In genomic region chr8:26445991-26446390, GRCm38 (mm10) we compare ENCODE assay signal across 27 mouse cellular contexts.
"Had no signal": no experiment of that assay in that cellular context is flagged by ENCODE, and none has a peak within 500 bp of the region (broad histone marks: within the 10 kb centered on the region; RNA-seq: fewer than 3 reads in every experiment).

No protein-coding gene starts in this region.

- H3K9me3 ChIP-seq: embryonic facial prominence, embryonic 10.5 days; embryonic facial prominence, embryonic 12.5 days; embryonic facial prominence, embryonic 13.5 days; embryonic facial prominence, embryonic 15.5 days; forebrain, embryonic 10.5 days; forebrain, embryonic 12.5 days; forebrain, embryonic 13.5 days had no signal

- ATAC-seq: forebrain, embryonic 13.5 days; forebrain, embryonic 14.5 days; forebrain, embryonic 16.5 days; forebrain, postnatal 0 days had no signal

- H3K27ac ChIP-seq: embryonic facial prominence, embryonic 10.5 days; embryonic facial prominence, embryonic 12.5 days; embryonic facial prominence, embryonic 13.5 days; embryonic facial prominence, embryonic 15.5 days; forebrain, embryonic 10.5 days; forebrain, embryonic 12.5 days; forebrain, embryonic 13.5 days; gastrocnemius, adult 2 months; heart, adult 2 months had no signal

- H3K4me2 ChIP-seq: embryonic facial prominence, embryonic 12.5 days; embryonic facial prominence, embryonic 13.5 days; embryonic facial prominence, embryonic 15.5 days; forebrain, embryonic 12.5 days; forebrain, embryonic 13.5 days had no signal

- H3K36me3 ChIP-seq: embryonic facial prominence, embryonic 10.5 days; embryonic facial prominence, embryonic 12.5 days; embryonic facial prominence, embryonic 13.5 days; embryonic facial prominence, embryonic 15.5 days; forebrain, embryonic 10.5 days; forebrain, embryonic 12.5 days had no signal

- DNase-seq: cerebellum, adult 2 months; cerebellum, adult 8-10 months; cerebellum, adult 9-10 months; cerebellum, adult 9-11 months; cerebellum, postnatal 10 days; cerebellum, postnatal 14 days; cerebellum, postnatal 25 days; cerebellum, postnatal 36 days; embryo, embryonic 11 days; forebrain, postnatal 0 days; gastrocnemius, adult 2 months; gastrocnemius, postnatal 10 days; gastrocnemius, postnatal 14 days; gastrocnemius, postnatal 25 days; gastrocnemius, postnatal 36 days; heart, adult 18-20 months; heart, adult 2 months had no signal

- H3K4me1 ChIP-seq: forebrain, embryonic 12.5 days; forebrain, embryonic 13.5 days had no signal

- H3K4me3 ChIP-seq: embryonic facial prominence, embryonic 10.5 days; embryonic facial prominence, embryonic 12.5 days; embryonic facial prominence, embryonic 13.5 days; embryonic facial prominence, embryonic 15.5 days; erythroblast, embryonic 14.5 days; forebrain, embryonic 10.5 days; forebrain, embryonic 12.5 days; forebrain, embryonic 13.5 days; gastrocnemius, adult 2 months; heart, adult 2 months had no signal

- H3K27me3 ChIP-seq: embryonic facial prominence, embryonic 12.5 days; embryonic facial prominence, embryonic 13.5 days; embryonic facial prominence, embryonic 15.5 days; forebrain, embryonic 12.5 days; forebrain, embryonic 13.5 days had no signal

- H3K9ac ChIP-seq: embryonic facial prominence, embryonic 12.5 days; embryonic facial prominence, embryonic 13.5 days; embryonic facial prominence, embryonic 15.5 days; forebrain, embryonic 12.5 days; forebrain, embryonic 13.5 days; forebrain, postnatal 0 days had no signal
